In genomic region chr1:158739132-158739919, GRCm38 (mm10) we compare ENCODE assay signal across 13 mouse cellular contexts.
A peak's percentile ranks its signal among the peaks of the same experiment; 100 is the strongest.
DNase-seq lines count a peak whose midpoint lies in the region; ATAC-seq and TF ChIP-seq lines count a peak whose summit lies in the region.
"Had no signal": no experiment of that assay in that cellular context is flagged by ENCODE, and none has a peak within 500 bp of the region (broad histone marks: within the 10 kb centered on the region; RNA-seq: fewer than 3 reads in every experiment).

No protein-coding gene starts in this region.

- H3K4me2 ChIP-seq in forebrain, embryonic 11.5 days (ENCODE audit: low read depth, low read length, severe bottlenecking), result no peak overlapping the region
- no peak overlapping the region for H3K4me2 ChIP-seq in lung, embryonic 14.5 days

- no peak overlapping the region for H3K9ac ChIP-seq in forebrain, embryonic 11.5 days (ENCODE audit: low read length)
- H3K9ac ChIP-seq in lung, embryonic 14.5 days, result no peak overlapping the region

- H3K9me3 ChIP-seq in forebrain, embryonic 11.5 days (ENCODE audit: control insufficient read depth, low read length), result no peaks in the 10 kb centered on the region
- no peaks in the 10 kb centered on the region for H3K9me3 ChIP-seq in forebrain, embryonic 10.5 days
- no peaks in the 10 kb centered on the region for H3K9me3 ChIP-seq in lung, embryonic 14.5 days (ENCODE audit: low read depth, low read length)

- WGBS in forebrain, embryonic 11.5 days, result 44% methylated on average over 5 of the region's 5 CpGs
- 46% methylated on average over 5 of the region's 5 CpGs for WGBS in forebrain, embryonic 10.5 days
- 37% methylated on average over 5 of the region's 5 CpGs for WGBS in lung, embryonic 14.5 days

- no peaks in the 10 kb centered on the region; the same call in 1 of the 2 replicates for H3K4me1 ChIP-seq in forebrain, embryonic 11.5 days (replicated peaks; ENCODE audit: control insufficient read depth, insufficient read depth, low read length)
- peaks cover 13% of the 10 kb centered on the region for H3K4me1 ChIP-seq in forebrain, embryonic 10.5 days
- H3K4me1 ChIP-seq in lung, embryonic 14.5 days (ENCODE audit: insufficient read depth), result no peaks in the 10 kb centered on the region

- H3K36me3 ChIP-seq in forebrain, embryonic 11.5 days (ENCODE audit: control insufficient read depth, insufficient read depth, low read length), result no peaks in the 10 kb centered on the region
- no peaks in the 10 kb centered on the region for H3K36me3 ChIP-seq in forebrain, embryonic 10.5 days (replicated peaks)
- no peaks in the 10 kb centered on the region for H3K36me3 ChIP-seq in lung, embryonic 14.5 days (ENCODE audit: insufficient read depth)

- DNase-seq in forebrain, embryonic 11.5 days (ENCODE audit: low spot score), result no peak
- no peak for DNase-seq in forebrain, embryonic 10.5 days (ENCODE audit: extremely low spot score, low spot score)
- DNase-seq in lung, embryonic 14.5 days, result peak; percentile 40
- DNase-seq in lung, postnatal 4 days, result no peak
- DNase-seq in brain, adult 2 months (ENCODE audit: low read depth, low spot score), result peak; percentile 34
- peak; percentile 5 to 8 for DNase-seq in gastrocnemius, adult 8-10 months (ENCODE audit: low spot score in 2 of 2)
- no peak for DNase-seq in liver
- no peak for DNase-seq in thymus, postnatal 0 days (ENCODE audit: low spot score)
- DNase-seq: adrenal gland, postnatal 25 days; cerebellum, adult 9-10 months; thymus, adult 2 months had no signal

- no peaks in the 10 kb centered on the region for H3K27me3 ChIP-seq in forebrain, embryonic 11.5 days (ENCODE audit: control insufficient read depth, insufficient read depth, low read length)
- H3K27me3 ChIP-seq in forebrain, embryonic 10.5 days (ENCODE audit: poor library complexity, severe bottlenecking), result no peaks in the 10 kb centered on the region
- H3K27me3 ChIP-seq in lung, embryonic 14.5 days (ENCODE audit: insufficient read depth, low read length), result no peaks in the 10 kb centered on the region

- H3K4me3 ChIP-seq in forebrain, embryonic 11.5 days (ENCODE audit: low read depth, low read length), result no peak overlapping the region
- H3K4me3 ChIP-seq in forebrain, embryonic 10.5 days, result no peak overlapping the region
- H3K4me3 ChIP-seq in lung, embryonic 14.5 days (ENCODE audit: low read depth, low read length), result no peak overlapping the region
- H3K4me3 ChIP-seq: heart, adult 2 months; layer of hippocampus, adult 2 months had no signal

- H3K27ac ChIP-seq in forebrain, embryonic 11.5 days (ENCODE audit: low read depth, low read length), result no peak overlapping the region
- no peak overlapping the region for H3K27ac ChIP-seq in forebrain, embryonic 10.5 days
- no peak overlapping the region for H3K27ac ChIP-seq in lung, embryonic 14.5 days (ENCODE audit: low read depth)
- H3K27ac ChIP-seq: heart, adult 2 months; layer of hippocampus, adult 2 months had no signal

- peak; percentile 27; the same call in 1 of the 2 replicates for ATAC-seq in forebrain, embryonic 11.5 days (replicated peaks; ENCODE audit: low FRiP score)
- ATAC-seq in lung, embryonic 14.5 days (ENCODE audit: insufficient read depth), result no peak

- no peak for TF ChIP-seq CTCF in lung, embryonic 14.5 days (IDR thresholded peaks at IDR 0.05; ENCODE audit: low read depth)

Comparison
In these comparisons a context has a peak if more than half of its experiments do, and no peak if none do; other contexts are left out.
1. DNase-seq: peak in lung, embryonic 14.5 days (single experiment), brain, adult 2 months (single experiment) and gastrocnemius, adult 8-10 months (2 of 2); none in forebrain, embryonic 11.5 days (single experiment), forebrain, embryonic 10.5 days (single experiment), lung, postnatal 4 days (0 of 2), liver (single experiment) and thymus, postnatal 0 days (single experiment).